Mouse (Mus musculus) cerebellum, postnatal 4 days (tissue): ENCODE results near the gene Maml2.

Experiments used
- DNase-seq, 2 experiments: peaks; one replicate each; pipeline ENCODE4 v3.0.0; 2022; ENCODE audit warnings: low spot score in 2 of 2, mixed read lengths in 1 of 2

Maml2 gene

GRCm38 (mm10) chr9:13297668-13298512, at the start of gene Maml2:
Gene Maml2 (plus strand): TSS chr9:13297957.
- peak in 1 of 2 experiments; percentile 56 for DNase-seq

- DNase-seq: no peak
Observed at GRCm38 (mm10) chr9:13248104-13248503, 49.7 kb upstream of the Maml2 start.

GRCm38 (mm10) chr9:13251251-13251650, 46.5 kb upstream of the Maml2 start:
- DNase-seq: no peak

- DNase-seq: no peak
Observed at GRCm38 (mm10) chr9:13256726-13257125, 41.0 kb upstream of the Maml2 start.

- no peak for DNase-seq
Observed at GRCm38 (mm10) chr9:13258173-13258572, 39.6 kb upstream of the Maml2 start.

GRCm38 (mm10) chr9:13260980-13261379, 36.8 kb upstream of the Maml2 start:
- DNase-seq: no peak

- no peak for DNase-seq
Observed at GRCm38 (mm10) chr9:13273219-13273618, 24.5 kb upstream of the Maml2 start.

- DNase-seq: no peak
Observed at GRCm38 (mm10) chr9:13287482-13287881, 10.3 kb upstream of the Maml2 start.

- peak; percentile 62 to 79 for DNase-seq
Observed at GRCm38 (mm10) chr9:13296274-13297121, 1.3 kb upstream of the Maml2 start.

GRCm38 (mm10) chr9:13297122-13297667, 562 bp upstream of the Maml2 start:
- DNase-seq: no peak

- DNase-seq: no peak
Observed at GRCm38 (mm10) chr9:13298513-13298878, 739 bp downstream of the Maml2 start.

- DNase-seq: no peak
Observed at GRCm38 (mm10) chr9:13299190-13299589, 1.4 kb downstream of the Maml2 start.

- DNase-seq: no peak
Observed at GRCm38 (mm10) chr9:13300041-13300441, 2.3 kb downstream of the Maml2 start.

- no peak for DNase-seq
Observed at GRCm38 (mm10) chr9:13300891-13301782, 3.4 kb downstream of the Maml2 start.

GRCm38 (mm10) chr9:13302183-13302825, 4.5 kb downstream of the Maml2 start:
- no peak for DNase-seq

GRCm38 (mm10) chr9:13303099-13303771, 5.5 kb downstream of the Maml2 start:
- DNase-seq: no peak

- DNase-seq: no peak
Observed at GRCm38 (mm10) chr9:13303976-13304375, 6.2 kb downstream of the Maml2 start.

GRCm38 (mm10) chr9:13306471-13306870, 8.7 kb downstream of the Maml2 start:
- DNase-seq: no peak

- no peak for DNase-seq
Observed at GRCm38 (mm10) chr9:13307226-13307625, 9.5 kb downstream of the Maml2 start.

- DNase-seq: no peak
Observed at GRCm38 (mm10) chr9:13308718-13309117, 11.0 kb downstream of the Maml2 start.
